Mouse (Mus musculus) adrenal gland, postnatal 0 days (tissue): ENCODE results near the gene Hist1h2bc. TPM values are rescaled to one million over a fixed set of nuclear protein-coding genes. Genes with fewer than 3 reads are reported as not detected.

Source experiments
- microRNA-seq: library from miRNA; unstranded; fragments of <30 nt; microRNA quantifications from one replicate; pipeline ENCODE4, GENCODE M21; 2016; ENCODE audit warnings: borderline replicate concordance; ENCODE audit not compliant: insufficient number of aligned reads
- polyA plus RNA-seq: library from polyadenylated mRNA; unstranded; fragments of >200 nt; fragmentation: Nextera tagmentation; extraction: Ambion mirVana; gene quantifications from 2 replicates; pipeline ENCODE4 v1.2.1, GENCODE M21; 2015

Hist1h2bc gene
- polyA plus RNA-seq, result 173 and 221 TPM in 2 replicates

DNA sequence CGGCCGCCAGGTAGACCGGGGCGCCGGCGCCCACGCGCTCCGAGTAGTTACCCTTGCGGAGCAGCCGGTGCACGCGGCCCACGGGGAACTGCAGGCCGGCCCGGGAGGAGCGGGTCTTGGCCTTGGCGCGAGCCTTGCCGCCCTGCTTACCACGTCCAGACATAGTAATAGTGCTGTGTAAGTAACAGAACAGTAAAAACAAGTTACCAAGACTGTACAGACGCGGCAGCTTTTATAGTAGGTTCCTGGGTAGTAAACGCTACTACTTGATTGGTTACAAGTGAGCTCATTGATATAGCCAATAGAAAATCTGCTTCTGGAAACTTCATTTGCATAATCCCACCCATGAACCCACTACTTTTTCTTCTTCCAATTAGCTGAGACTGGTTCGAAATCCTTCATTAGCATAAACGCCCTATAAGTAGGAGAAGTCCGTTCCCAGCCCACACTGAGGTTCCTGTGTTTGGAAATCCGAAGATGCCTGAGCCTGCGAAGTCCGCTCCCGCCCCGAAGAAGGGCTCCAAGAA is at the start of gene Hist1h2bc, which contains the start of gene Hist1h2ac:
Hist1h2bc (plus strand) TSS at position 445 of the 527 bp plus-strand sequence.
Hist1h2ac (minus strand) TSS at position 194 of the 527 bp plus-strand sequence.

DNA sequence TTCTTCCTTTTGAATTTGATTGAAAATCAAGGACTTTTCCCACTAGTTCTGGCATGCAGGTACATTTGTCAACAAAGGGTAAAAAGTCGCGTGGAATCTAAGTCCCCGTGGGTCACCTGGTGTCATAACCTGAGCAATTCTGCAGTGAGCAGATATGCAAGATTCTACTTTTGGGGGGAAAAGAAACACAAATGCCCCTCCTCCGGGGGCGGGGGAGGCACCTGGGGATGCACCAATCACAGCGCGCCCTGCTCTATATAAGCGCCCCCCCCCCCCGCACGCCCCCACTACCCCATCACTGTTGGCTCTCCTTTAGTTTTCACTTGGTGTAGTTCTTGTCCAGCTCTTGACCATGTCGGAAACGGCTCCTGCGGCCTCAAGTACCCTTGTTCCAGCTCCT is 11.5 kb downstream of the Hist1h2bc start, which contains the start of gene Hist1h1t:
Hist1h1t (plus strand) TSS at position 301 of the 400 bp plus-strand sequence.

GRCm38 (mm10) chr13:23698300-23698693 is 14.3 kb downstream of the Hist1h2bc start, which contains the start of gene Hist1h4c:
Gene Hist1h4c, minus strand, starts transcription at chr13:23698454.

GRCm38 (mm10) chr13:23710374-23711089 is 26.5 kb downstream of the Hist1h2bc start, which contains the start of gene Hfe:
Gene Hfe, minus strand, starts transcription at chr13:23710854.

DNA sequence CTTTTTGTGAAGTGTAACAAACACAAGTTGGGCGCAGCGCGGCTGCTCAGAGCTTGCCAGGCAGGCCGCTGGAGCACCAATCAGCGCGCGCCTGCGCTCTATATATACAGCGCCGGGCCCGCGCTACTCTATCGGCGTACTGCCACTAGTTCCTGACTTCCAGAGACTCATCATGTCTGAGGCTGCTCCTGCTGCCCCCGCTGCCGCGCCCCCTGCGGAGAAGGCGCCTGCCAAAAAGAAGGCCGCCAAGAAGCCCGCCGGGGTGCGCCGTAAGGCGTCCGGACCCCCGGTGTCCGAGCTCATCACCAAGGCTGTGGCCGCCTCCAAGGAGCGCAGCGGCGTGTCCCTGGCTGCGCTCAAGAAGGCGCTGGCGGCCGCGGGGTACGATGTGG is 54.7 kb downstream of the Hist1h2bc start, which contains the start of gene Hist1h1c:
Hist1h1c (plus strand) TSS at position 132 of the 392 bp plus-strand sequence.

Small RNA genes lying within 50 kb of the gene (microRNA-seq; reads per million reads assigned to microRNA genes)
- gene Gm44350, result not detected

Other genes with a start within 250 kb of the Hist1h2bc start
- gene Btn1a1, start 218.3 kb upstream of the Hist1h2bc start, polyA plus RNA-seq, result 0.06 and 0.30 TPM in 2 replicates
- 0.30 TPM in 1 of 2 replicates, not detected in the other for gene Btn2a2, start 195.3 kb upstream of the Hist1h2bc start, polyA plus RNA-seq
- 11.5 and 11.7 TPM in 2 replicates for gene Hist1h4h, start 153.1 kb upstream of the Hist1h2bc start, polyA plus RNA-seq
- 3.9 and 7.2 TPM in 2 replicates for gene Hist1h2af, start 150.3 kb upstream of the Hist1h2bc start, polyA plus RNA-seq
- gene Hist1h3g, start 148.8 kb upstream of the Hist1h2bc start, polyA plus RNA-seq, result 1.4 and 1.9 TPM in 2 replicates
- 0.24 and 0.48 TPM in 2 replicates for gene Hist1h2bh, start 140.8 kb upstream of the Hist1h2bc start, polyA plus RNA-seq
- 0.75 and 0.84 TPM in 2 replicates for gene Hist1h3f, start 140.1 kb upstream of the Hist1h2bc start, polyA plus RNA-seq
- not detected in 2 replicates for gene Hist1h4f, start 132.6 kb upstream of the Hist1h2bc start, polyA plus RNA-seq
- gene Hist1h1d, start 130.9 kb upstream of the Hist1h2bc start, polyA plus RNA-seq, result 0.26 and 0.41 TPM in 2 replicates
- gene Hist1h3e, start 121.8 kb upstream of the Hist1h2bc start, polyA plus RNA-seq, result 3.7 and 4.0 TPM in 2 replicates
- 38.1 and 43.6 TPM in 2 replicates for gene Hist1h2ae, start 113.0 kb upstream of the Hist1h2bc start, polyA plus RNA-seq
- gene Hist1h2bg, start 112.8 kb upstream of the Hist1h2bc start, polyA plus RNA-seq, result 2.6 and 5.2 TPM in 2 replicates
- gene Hist1h2bf, start 110.0 kb upstream of the Hist1h2bc start, polyA plus RNA-seq, result 0.86 and 1.0 TPM in 2 replicates
- gene Hist1h2ad, start 109.8 kb upstream of the Hist1h2bc start, polyA plus RNA-seq, result 0.74 and 1.1 TPM in 2 replicates
- 1.9 and 2.4 TPM in 2 replicates for gene Hist1h3d, start 108.4 kb upstream of the Hist1h2bc start, polyA plus RNA-seq
- 48.4 and 56.4 TPM in 2 replicates for gene Hist1h4d, start 102.6 kb upstream of the Hist1h2bc start, polyA plus RNA-seq
- gene Hist1h2be, start 63.1 kb upstream of the Hist1h2bc start, polyA plus RNA-seq, result 1.3 and 1.7 TPM in 2 replicates
- gene Hist1h1e, start 61.6 kb upstream of the Hist1h2bc start, polyA plus RNA-seq, result 13.4 and 14.3 TPM in 2 replicates
- gene Hist1h2ac, start 251 bp upstream of the Hist1h2bc start, polyA plus RNA-seq, result 0.62 and 1.6 TPM in 2 replicates
- not detected in 2 replicates for gene Hist1h1t, start 11.6 kb downstream of the Hist1h2bc start, polyA plus RNA-seq
- 3.9 and 5.8 TPM in 2 replicates for gene Hist1h4c, start 14.3 kb downstream of the Hist1h2bc start, polyA plus RNA-seq
- 27.9 and 33.6 TPM in 2 replicates for gene Hfe, start 26.7 kb downstream of the Hist1h2bc start, polyA plus RNA-seq
- gene Hist1h1c, start 54.6 kb downstream of the Hist1h2bc start, polyA plus RNA-seq, result 137 and 180 TPM in 2 replicates
- 1.2 and 1.4 TPM in 2 replicates for gene Hist1h3c, start 61.4 kb downstream of the Hist1h2bc start, polyA plus RNA-seq
- 0.84 and 0.95 TPM in 2 replicates for gene Hist1h2bb, start 62.5 kb downstream of the Hist1h2bc start, polyA plus RNA-seq
- gene Hist1h2ab, start 66.9 kb downstream of the Hist1h2bc start, polyA plus RNA-seq, result 18.1 and 21.8 TPM in 2 replicates
- gene Hist1h3b, start 68.1 kb downstream of the Hist1h2bc start, polyA plus RNA-seq, result 2.5 and 3.1 TPM in 2 replicates
- gene Hist1h4b, start 72.8 kb downstream of the Hist1h2bc start, polyA plus RNA-seq, result 0.50 and 1.1 TPM in 2 replicates
- 0.52 TPM in 1 of 2 replicates, not detected in the other for gene Hist1h4a, start 77.0 kb downstream of the Hist1h2bc start, polyA plus RNA-seq
- gene Hist1h3a, start 78.2 kb downstream of the Hist1h2bc start, polyA plus RNA-seq, result 1.1 and 1.8 TPM in 2 replicates
- 1.2 and 1.8 TPM in 2 replicates for gene Hist1h1a, start 79.5 kb downstream of the Hist1h2bc start, polyA plus RNA-seq
- 0.12 TPM in 1 of 2 replicates, not detected in the other for gene Trim38, start 85.7 kb downstream of the Hist1h2bc start, polyA plus RNA-seq
- gene Slc17a2, start 122.8 kb downstream of the Hist1h2bc start, polyA plus RNA-seq, result 1.1 and 1.3 TPM in 2 replicates
- gene Slc17a3, start 155.2 kb downstream of the Hist1h2bc start, polyA plus RNA-seq, result 0.33 and 0.57 TPM in 2 replicates
- 0.49 TPM in 1 of 2 replicates, not detected in the other for gene Slc17a1, start 183.6 kb downstream of the Hist1h2bc start, polyA plus RNA-seq
- gene Slc17a4, start 230.8 kb downstream of the Hist1h2bc start, polyA plus RNA-seq, result 0.63 and 1.5 TPM in 2 replicates
- not detected in 2 replicates for gene Hist1h2ba, start 250.0 kb downstream of the Hist1h2bc start, polyA plus RNA-seq